Comparison of ENCODE assay signal across 9 mouse cellular contexts in the genomic region with DNA sequence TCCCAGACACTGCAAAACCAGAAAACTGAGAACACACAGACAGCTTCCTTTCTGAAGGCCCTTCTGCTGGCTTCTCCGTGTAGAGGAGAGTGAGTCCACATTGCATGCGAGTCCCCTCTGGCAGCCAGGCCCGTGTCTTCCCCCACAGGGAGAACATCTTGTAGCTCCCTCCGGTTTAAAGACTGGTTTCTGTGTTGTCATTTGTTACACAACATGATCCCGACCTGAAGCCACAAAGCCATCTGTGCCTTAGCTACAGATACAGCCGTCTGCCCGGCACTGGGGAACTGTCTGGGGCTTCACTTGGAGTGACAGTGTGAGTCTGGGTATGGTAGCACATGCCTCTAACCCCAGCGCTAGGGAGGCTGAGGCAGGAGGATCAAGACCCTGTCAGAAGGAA. TPM values are rescaled to one million over a fixed set of nuclear protein-coding genes. Genes with fewer than 3 reads are reported as not detected.
DNase-seq lines count a peak whose midpoint lies in the region; ATAC-seq and TF ChIP-seq lines count a peak whose summit lies in the region.
"Had no signal": no experiment of that assay in that cellular context is flagged by ENCODE, and none has a peak within 500 bp of the region (broad histone marks: within the 10 kb centered on the region; RNA-seq: fewer than 3 reads in every experiment).

No protein-coding gene starts in this region.

- peaks cover 68% of the 10 kb centered on the region for H3K4me1 ChIP-seq in embryonic facial prominence, embryonic 12.5 days
- H3K4me1 ChIP-seq in megakaryocyte, embryonic 14.5 days: peaks cover 86% of the 10 kb centered on the region
- peaks cover 24% of the 10 kb centered on the region for H3K4me1 ChIP-seq in intestine, postnatal 0 days (replicated peaks; ENCODE audit: control insufficient read depth, insufficient read depth, low read length)

- H3K36me3 ChIP-seq in embryonic facial prominence, embryonic 12.5 days: no peaks in the 10 kb centered on the region
- H3K36me3 ChIP-seq in megakaryocyte, embryonic 14.5 days (replicated peaks; ENCODE audit: low read length): peaks cover 71% of the 10 kb centered on the region
- H3K36me3 ChIP-seq in intestine, postnatal 0 days (ENCODE audit: control insufficient read depth, insufficient read depth): peaks cover 13% of the 10 kb centered on the region; the same call in 1 of the 2 replicates

- no peak overlapping the region for H3K4me3 ChIP-seq in embryonic facial prominence, embryonic 12.5 days
- H3K4me3 ChIP-seq in megakaryocyte, embryonic 14.5 days (replicated peaks): peak overlapping the region; percentile 62
- no peak overlapping the region for H3K4me3 ChIP-seq in intestine, postnatal 0 days (ENCODE audit: low read depth, low read length)

- no peak for TF ChIP-seq CTCF in intestine, postnatal 0 days (IDR thresholded peaks at IDR 0.05; ENCODE audit: low read depth)

- no peak overlapping the region for H3K4me2 ChIP-seq in embryonic facial prominence, embryonic 12.5 days (replicated peaks)
- no peak overlapping the region for H3K4me2 ChIP-seq in intestine, postnatal 0 days (replicated peaks; ENCODE audit: low read depth)

- 0 out of 2 replicates have a peak overlapping the region, but pooled peaks have one; percentile 14 for H3K27ac ChIP-seq in embryonic facial prominence, embryonic 12.5 days
- no peak overlapping the region for H3K27ac ChIP-seq in intestine, postnatal 0 days (ENCODE audit: low read depth, low read length)

- WGBS in embryonic facial prominence, embryonic 12.5 days: 61% methylated on average over 8 of the region's 8 CpGs
- 79% methylated on average over 8 of the region's 8 CpGs for WGBS in intestine, postnatal 0 days

- no peak overlapping the region for H3K9ac ChIP-seq in embryonic facial prominence, embryonic 12.5 days
- no peak overlapping the region for H3K9ac ChIP-seq in intestine, postnatal 0 days (ENCODE audit: low read depth, low read length)

- intact Hi-C loops in left cerebral cortex, postnatal 10 days (cut with DNase I): no loop called here

- peak; percentile 83 for ATAC-seq in cerebellum, adult (ENCODE audit: insufficient number of reproducible peaks, low FRiP score, low TSS enrichment)
- ATAC-seq in embryonic facial prominence, embryonic 12.5 days (ENCODE audit: insufficient number of reproducible peaks, insufficient read depth, low FRiP score, low TSS enrichment): no peak
- ATAC-seq in erythroid progenitor cell, adult 5-6 weeks (replicated peaks; ENCODE audit: low FRiP score, poor library complexity, severe bottlenecking): no peak
- no peak for ATAC-seq in intestine, postnatal 0 days

- no peak for DNase-seq in cerebellum, postnatal 4 days (ENCODE audit: low spot score in 2 of 2)
- peak; percentile 76 for DNase-seq in 416B (ENCODE audit: low read depth)
- DNase-seq in left cerebral cortex, postnatal 10 days (ENCODE audit: extremely low spot score in 1 of 2, low spot score in 2 of 2): no peak
- DNase-seq: heart, postnatal 10 days had no signal

- no peaks in the 10 kb centered on the region for H3K9me3 ChIP-seq in embryonic facial prominence, embryonic 12.5 days
- H3K9me3 ChIP-seq in megakaryocyte, embryonic 14.5 days: no peaks in the 10 kb centered on the region
- H3K9me3 ChIP-seq in intestine, postnatal 0 days (ENCODE audit: control insufficient read depth): no peaks in the 10 kb centered on the region

- H3K27me3 ChIP-seq in embryonic facial prominence, embryonic 12.5 days: no peaks in the 10 kb centered on the region
- H3K27me3 ChIP-seq in megakaryocyte, embryonic 14.5 days (replicated peaks): peaks cover 6% of the 10 kb centered on the region
- no peaks in the 10 kb centered on the region for H3K27me3 ChIP-seq in intestine, postnatal 0 days (replicated peaks; ENCODE audit: control insufficient read depth, insufficient read depth, low read length)

RNA-seq across cellular contexts. Expression of a gene that starts 42.1 kb away (rescaled TPM):
- polyA plus RNA-seq in embryonic facial prominence, embryonic 12.5 days (2016; fragmentation: Nextera tagmentation; extraction: Ambion mirVana): 11.0 and 11.9 TPM in 2 replicates
- polyA plus RNA-seq in megakaryocyte, embryonic 14.5 days (2012; ENCODE audit: insufficient read depth, low replicate concordance): 18.2 and 77.1 TPM in 2 replicates
- total RNA-seq in erythroid progenitor cell, adult 5-6 weeks (2015; ENCODE audit: low replicate concordance): 39.0 and 39.6 TPM in 2 replicates
- total RNA-seq in erythroid progenitor cell, adult 5-6 weeks (2017; ENCODE audit: low replicate concordance): 21.9 and 27.0 TPM in 2 replicates
- polyA plus RNA-seq in intestine, postnatal 0 days (2015; fragmentation: Nextera tagmentation; extraction: Ambion mirVana): 34.8 and 36.2 TPM in 2 replicates
- 100 to 1,000 TPM; 121 to 124 TPM for total RNA-seq in left cerebral cortex, postnatal 10 days (2021)
